Mouse (Mus musculus) hindbrain, embryonic 13.5 days (tissue): Measurements from ENCODE around the gene Macrod2. TPM values are rescaled to one million over a fixed set of nuclear protein-coding genes. Genes with fewer than 3 reads are reported as not detected.
A peak's percentile ranks its signal among the peaks of the same experiment; 100 is the strongest.

ENCODE experiments used
- ATAC-seq: fragments of 200-750 bp; cut with Nextera tagmentation; 2 replicates; pipeline ENCODE4 v1.8.0; 2017; ENCODE audit warnings: moderate TSS enrichment; ENCODE audit not compliant: low FRiP score
- H3K27ac ChIP-seq: fragments of 300-500 bp; sonication (generic); 2 replicates; pipeline ENCODE4 v1.5.1; 2015; ENCODE audit warnings: inconsistent platforms, mild to moderate bottlenecking, moderate library complexity
- H3K27me3 ChIP-seq: fragments of 300-500 bp; sonication (generic); 2 replicates; pipeline ENCODE4 v1.6.1; 2015; ENCODE audit warnings: mild to moderate bottlenecking, inconsistent platforms
- H3K36me3 ChIP-seq: fragments of 300-500 bp; sonication (generic); 2 replicates; pipeline ENCODE4 v1.6.1; 2015; ENCODE audit warnings: mild to moderate bottlenecking, inconsistent platforms
- H3K4me1 ChIP-seq: fragments of 300-500 bp; sonication (generic); replicated peaks from 2 replicates; pipeline ENCODE4 v1.6.1; 2015; ENCODE audit warnings: inconsistent platforms
- H3K4me2 ChIP-seq: fragments of 300-500 bp; sonication (generic); 2 replicates; pipeline ENCODE4 v1.6.1; 2015; ENCODE audit warnings: inconsistent platforms, mild to moderate bottlenecking, moderate library complexity
- H3K4me3 ChIP-seq: fragments of 300-500 bp; sonication (generic); 2 replicates; pipeline ENCODE4 v1.5.1; 2015; ENCODE audit warnings: mild to moderate bottlenecking, inconsistent platforms
- H3K9ac ChIP-seq: fragments of 300-500 bp; sonication (generic); 2 replicates; pipeline ENCODE4 v1.6.1; 2015; ENCODE audit warnings: mild to moderate bottlenecking, inconsistent platforms
- H3K9me3 ChIP-seq: fragments of 300-500 bp; sonication (generic); 2 replicates; pipeline ENCODE4 v1.6.1; 2016; ENCODE audit warnings: inconsistent platforms
- WGBS: fragments of 180-500 bp; shearing (Covaris S2); methylation state at CpG from one replicate; pipeline ENCODE4 v1.1.7; 2015; 5-methylcytosine and 5-hydroxymethylcytosine counted together
- polyA plus RNA-seq: library from polyadenylated mRNA; unstranded; fragments of >200 nt; fragmentation: Nextera tagmentation; extraction: Ambion mirVana; gene quantifications from 2 replicates; pipeline ENCODE4 v1.2.1, GENCODE M21; 2015

Gene Macrod2
- polyA plus RNA-seq, 1 experiment from 2014 or later: 74.7 TPM

DNA sequence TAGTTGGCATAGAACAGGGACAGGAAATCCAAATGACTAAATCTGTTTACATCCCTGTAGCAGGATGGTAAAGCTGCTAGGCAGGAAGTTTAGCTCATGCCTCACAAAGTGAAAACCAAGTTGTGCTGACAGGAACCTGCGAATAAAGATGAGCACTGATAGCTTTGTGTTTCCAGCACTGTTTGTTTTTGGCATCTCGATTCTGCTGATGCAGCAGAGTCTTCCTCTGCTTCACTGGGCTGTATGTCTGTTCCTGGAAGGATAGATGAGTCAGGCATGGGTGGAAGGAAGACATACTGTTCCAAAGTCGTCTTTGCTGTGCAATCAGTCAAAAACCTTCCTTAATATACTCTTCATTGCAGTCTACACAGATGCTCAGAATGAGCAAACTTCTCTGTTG is 942.6 kb downstream of the Macrod2 start:
- no peak overlapping the region for H3K4me3 ChIP-seq
- H3K27ac ChIP-seq: no peak overlapping the region
- H3K36me3 ChIP-seq: no peaks in the 10 kb centered on the region
- H3K9ac ChIP-seq: no peak overlapping the region
- ATAC-seq: no peak
- 74% methylated on average over 3 of the region's 3 CpGs for WGBS
- no peak overlapping the region for H3K4me2 ChIP-seq
- H3K27me3 ChIP-seq: no peaks in the 10 kb centered on the region
- H3K9me3 ChIP-seq: no peaks in the 10 kb centered on the region
- no peaks in the 10 kb centered on the region for H3K4me1 ChIP-seq

DNA sequence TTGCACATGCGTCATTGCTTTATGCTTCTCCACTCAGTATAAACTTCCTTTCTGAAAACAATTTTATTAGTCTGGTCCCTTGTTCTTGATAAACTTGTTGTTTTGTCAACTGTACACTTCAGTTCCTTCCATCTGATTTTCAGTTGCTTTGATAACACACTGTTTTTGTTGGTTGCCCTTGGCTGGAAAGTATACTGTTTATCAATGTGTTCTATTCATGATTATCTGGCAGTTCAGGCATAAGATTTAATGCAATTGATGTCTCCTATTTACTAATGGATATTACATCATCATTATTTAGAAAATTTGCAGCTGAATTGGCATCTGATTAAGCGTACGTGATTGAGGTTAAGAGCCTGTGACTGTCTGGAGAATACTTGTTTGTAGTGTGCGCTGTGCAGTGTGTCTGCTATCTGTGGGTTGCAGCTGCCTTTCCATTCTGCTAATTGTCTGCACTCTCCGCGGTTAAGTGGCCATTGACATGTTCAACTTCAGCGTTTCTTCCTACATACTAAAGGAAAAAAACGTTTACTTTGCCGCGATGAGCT is 949.0 kb downstream of the Macrod2 start:
- Histone ChIP-seq H3K9ac (no peak overlapping the region), H3K9me3 (no peaks in the 10 kb centered on the region), H3K4me1 (no peaks in the 10 kb centered on the region), H3K27ac (no peak overlapping the region), H3K4me3 (no peak overlapping the region), H3K27me3 (no peaks in the 10 kb centered on the region), H3K4me2 (no peak overlapping the region), H3K36me3 (no peaks in the 10 kb centered on the region)
- 51% methylated on average over 10 of the region's 10 CpGs for WGBS
- peak; percentile 69; the same call in 1 of the 2 replicates for ATAC-seq

DNA sequence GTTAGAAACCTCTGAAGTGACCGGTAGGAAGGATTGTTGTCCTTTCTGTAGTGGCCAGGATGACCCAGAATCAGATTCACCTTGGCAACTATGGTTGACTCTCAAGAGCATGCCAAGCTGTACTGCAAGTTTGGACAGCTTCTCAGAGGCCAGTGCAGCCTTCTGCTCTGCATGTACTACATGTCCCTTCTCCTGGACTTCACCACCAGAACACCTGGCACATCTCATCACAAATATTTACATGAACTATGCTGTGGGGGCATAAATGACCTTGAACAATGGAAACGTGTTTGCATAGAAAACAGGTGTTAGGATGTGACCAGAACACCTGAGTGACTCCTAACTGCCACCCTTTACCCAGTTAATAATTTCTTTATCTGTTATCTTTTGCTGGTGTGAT is 957.5 kb downstream of the Macrod2 start:
- H3K27ac ChIP-seq: no peak overlapping the region
- H3K9me3 ChIP-seq: no peaks in the 10 kb centered on the region
- H3K4me2 ChIP-seq: no peak overlapping the region
- H3K36me3 ChIP-seq: no peaks in the 10 kb centered on the region
- no peak for ATAC-seq
- no peak overlapping the region for H3K4me3 ChIP-seq
- 80% methylated on average over 2 of the region's 2 CpGs for WGBS
- H3K27me3 ChIP-seq: no peaks in the 10 kb centered on the region
- no peaks in the 10 kb centered on the region for H3K4me1 ChIP-seq
- H3K9ac ChIP-seq: no peak overlapping the region

DNA sequence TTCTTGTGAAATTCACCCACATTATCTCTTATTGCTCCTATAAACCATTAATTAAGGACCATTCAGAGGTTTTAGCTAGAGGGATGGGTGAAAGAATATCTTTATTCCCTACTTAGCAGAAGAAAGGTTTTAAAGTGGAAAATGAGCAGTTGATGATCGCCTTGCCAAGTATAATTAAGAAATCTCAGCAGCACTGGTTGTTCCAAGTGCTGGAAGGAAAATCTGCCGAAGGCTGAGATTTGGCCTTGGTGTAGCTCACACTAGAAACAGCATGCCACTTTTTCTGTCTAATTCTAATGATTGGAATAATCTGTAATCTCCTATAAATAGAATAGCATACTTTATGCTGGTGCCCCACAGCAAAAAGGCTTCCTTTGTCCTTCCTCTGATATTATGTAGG is 993.5 kb downstream of the Macrod2 start:
- H3K4me2 ChIP-seq: no peak overlapping the region
- no peaks in the 10 kb centered on the region for H3K27me3 ChIP-seq
- H3K9me3 ChIP-seq: no peaks in the 10 kb centered on the region
- no peak overlapping the region for H3K27ac ChIP-seq
- no peaks in the 10 kb centered on the region for H3K36me3 ChIP-seq
- no peak overlapping the region for H3K9ac ChIP-seq
- WGBS: 83% methylated on average over 2 of the region's 2 CpGs
- ATAC-seq: no peak
- no peaks in the 10 kb centered on the region for H3K4me1 ChIP-seq
- H3K4me3 ChIP-seq: no peak overlapping the region

DNA sequence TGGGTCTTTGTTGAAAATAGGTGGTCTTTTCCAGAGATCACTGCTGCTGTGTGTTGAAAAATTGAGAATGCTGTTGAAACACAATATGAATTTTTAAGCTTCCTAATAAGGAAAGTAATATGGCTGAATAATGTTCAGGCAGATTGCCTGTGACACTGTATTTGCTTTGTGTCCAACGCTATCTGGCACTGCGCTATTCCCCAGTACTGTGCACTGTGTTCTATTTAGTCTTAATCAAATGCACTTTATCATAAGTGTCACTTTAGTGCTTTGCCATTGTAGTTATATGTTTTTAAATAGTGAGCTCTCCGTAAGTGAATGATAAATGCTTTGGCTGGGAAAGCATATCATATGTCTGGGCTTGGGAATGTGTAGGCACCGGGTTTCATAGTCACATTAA is 996.1 kb downstream of the Macrod2 start:
- 78% methylated on average over 4 of the region's 4 CpGs for WGBS
- no peak overlapping the region for H3K4me3 ChIP-seq

DNA sequence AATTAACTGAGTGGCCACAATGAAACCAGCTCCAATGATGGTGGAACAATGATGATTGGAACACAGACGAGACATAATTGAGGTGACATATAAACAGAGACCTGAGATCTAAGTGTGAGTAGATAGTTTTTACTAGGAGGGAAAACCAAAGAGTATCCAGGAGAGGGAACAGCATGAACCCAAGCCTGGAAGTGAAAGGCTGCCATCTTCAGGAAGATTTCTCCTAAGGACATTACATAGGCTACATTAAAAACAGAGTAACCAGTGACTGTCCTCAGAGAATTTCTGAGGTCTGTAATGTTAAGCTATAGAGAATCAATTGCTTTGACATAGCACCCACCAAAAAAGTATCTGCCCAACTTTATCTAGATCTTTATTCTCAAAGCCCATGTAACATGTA is 999.7 kb downstream of the Macrod2 start:
- Histone ChIP-seq H3K27me3 (no peaks in the 10 kb centered on the region), H3K27ac (no peak overlapping the region), H3K9ac (no peak overlapping the region), H3K4me3 (no peak overlapping the region), H3K4me2 (no peak overlapping the region), H3K36me3 (no peaks in the 10 kb centered on the region), H3K4me1 (no peaks in the 10 kb centered on the region), H3K9me3 (no peaks in the 10 kb centered on the region)
- 60% methylated on average over 1 of the region's 1 CpGs for WGBS
- no peak for ATAC-seq

More for the DNA sequence above, 996.1 kb downstream of the Macrod2 start:
- no peaks in the 10 kb centered on the region for H3K9me3 ChIP-seq
- H3K36me3 ChIP-seq: no peaks in the 10 kb centered on the region
- H3K4me1 ChIP-seq: no peaks in the 10 kb centered on the region
- H3K27me3 ChIP-seq: no peaks in the 10 kb centered on the region
- ATAC-seq: no peak
- no peak overlapping the region for H3K27ac ChIP-seq
- no peak overlapping the region for H3K9ac ChIP-seq
- no peak overlapping the region for H3K4me2 ChIP-seq

DNA sequence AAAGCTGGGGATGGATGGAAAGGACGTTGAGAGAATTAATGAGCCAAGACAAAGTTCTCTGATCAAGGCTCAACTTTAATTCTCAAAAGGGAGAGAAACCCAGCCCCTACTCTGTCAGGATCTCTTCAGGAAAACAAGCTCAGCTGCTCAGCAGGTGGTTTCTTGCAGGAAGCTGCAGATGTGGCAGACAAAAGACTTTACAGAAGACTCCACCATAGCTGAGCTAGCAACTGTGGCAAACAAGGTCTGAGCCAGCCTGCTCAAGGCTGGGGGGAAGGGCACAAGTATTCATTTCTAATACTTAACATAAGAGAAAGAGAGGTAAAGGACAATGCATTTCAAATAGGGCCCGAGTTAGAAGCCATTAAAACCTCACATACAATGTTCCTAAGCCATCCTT is 1013.7 kb downstream of the Macrod2 start:
- no peaks in the 10 kb centered on the region for H3K9me3 ChIP-seq
- H3K9ac ChIP-seq: no peak overlapping the region
- H3K4me1 ChIP-seq: no peaks in the 10 kb centered on the region
- H3K4me2 ChIP-seq: no peak overlapping the region
- no peaks in the 10 kb centered on the region for H3K36me3 ChIP-seq
- H3K27me3 ChIP-seq: no peaks in the 10 kb centered on the region
- WGBS: 6% methylated on average over 2 of the region's 2 CpGs
- ATAC-seq: no peak
- no peak overlapping the region for H3K4me3 ChIP-seq
- no peak overlapping the region for H3K27ac ChIP-seq

DNA sequence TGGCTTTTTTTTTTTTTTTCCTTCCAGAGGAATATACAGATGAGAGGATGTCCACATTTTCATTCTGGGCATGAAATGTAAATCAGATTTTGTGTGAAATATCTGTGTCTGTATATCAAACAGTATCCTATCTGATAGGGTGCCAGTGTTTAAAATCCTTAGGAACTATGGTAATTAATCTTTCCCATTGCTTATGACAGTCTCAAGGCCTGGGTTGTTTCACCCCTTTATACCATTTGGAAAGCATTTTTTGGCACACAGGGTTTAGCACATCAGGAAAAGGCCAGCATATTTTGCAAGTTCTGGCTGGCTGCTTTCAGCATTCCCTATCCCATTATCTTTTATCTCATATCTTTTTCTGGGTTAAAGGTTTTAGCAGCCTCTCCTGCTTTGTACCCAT is 1021.3 kb downstream of the Macrod2 start:
- peaks cover 9% of the 10 kb centered on the region for H3K4me1 ChIP-seq
- H3K27ac ChIP-seq: peak overlapping the region; percentile 1; the same call in 1 of the 2 replicates
- no peak overlapping the region for H3K4me3 ChIP-seq
- no peak for ATAC-seq
- H3K9me3 ChIP-seq: no peaks in the 10 kb centered on the region
- no peaks in the 10 kb centered on the region for H3K27me3 ChIP-seq
- H3K4me2 ChIP-seq: no peak overlapping the region
- no peaks in the 10 kb centered on the region for H3K36me3 ChIP-seq
- no peak overlapping the region for H3K9ac ChIP-seq

DNA sequence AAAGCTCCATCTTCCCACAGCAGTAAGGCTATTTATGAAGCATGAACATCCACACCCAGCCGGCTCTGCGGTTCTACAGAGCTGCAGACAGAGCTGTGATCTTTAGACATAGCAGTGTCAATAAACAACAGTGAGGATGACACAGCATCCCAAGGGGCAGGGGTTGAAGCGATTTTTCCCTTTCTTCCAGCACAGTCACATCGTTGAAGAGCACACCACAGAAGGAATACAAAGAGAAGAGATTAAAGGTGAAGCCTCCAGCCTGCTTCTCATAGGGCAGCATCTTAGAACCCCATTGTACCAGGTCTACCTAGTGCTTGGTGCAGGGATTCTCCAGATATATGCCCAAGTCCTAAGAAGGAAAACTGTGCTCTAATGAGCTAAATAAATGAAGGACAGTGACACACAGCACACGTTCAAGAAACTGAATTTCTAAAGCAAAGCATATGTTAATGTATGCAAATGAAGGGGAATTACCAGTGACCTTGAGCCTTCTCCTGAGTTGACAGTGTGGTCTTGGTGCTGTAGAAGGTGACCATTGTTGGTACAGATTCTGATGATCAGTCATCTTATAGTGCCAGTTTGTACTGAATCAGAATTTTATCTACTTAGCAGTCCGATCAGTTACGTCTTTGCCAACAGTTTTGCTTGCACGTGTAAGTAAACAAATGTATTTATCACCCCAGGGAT is 1021.9 kb downstream of the Macrod2 start:
- no peaks in the 10 kb centered on the region for H3K9me3 ChIP-seq
- H3K4me2 ChIP-seq: no peak overlapping the region
- H3K9ac ChIP-seq: no peak overlapping the region
- no peaks in the 10 kb centered on the region for H3K36me3 ChIP-seq
- WGBS: 36% methylated on average over 8 of the region's 8 CpGs
- no peak overlapping the region for H3K4me3 ChIP-seq
- H3K27me3 ChIP-seq: no peaks in the 10 kb centered on the region
- H3K4me1 ChIP-seq: peaks cover 9% of the 10 kb centered on the region
- H3K27ac ChIP-seq: peak overlapping the region; percentile 1; the same call in 1 of the 2 replicates
- peak; percentile 61; the same call in 1 of the 2 replicates for ATAC-seq

DNA sequence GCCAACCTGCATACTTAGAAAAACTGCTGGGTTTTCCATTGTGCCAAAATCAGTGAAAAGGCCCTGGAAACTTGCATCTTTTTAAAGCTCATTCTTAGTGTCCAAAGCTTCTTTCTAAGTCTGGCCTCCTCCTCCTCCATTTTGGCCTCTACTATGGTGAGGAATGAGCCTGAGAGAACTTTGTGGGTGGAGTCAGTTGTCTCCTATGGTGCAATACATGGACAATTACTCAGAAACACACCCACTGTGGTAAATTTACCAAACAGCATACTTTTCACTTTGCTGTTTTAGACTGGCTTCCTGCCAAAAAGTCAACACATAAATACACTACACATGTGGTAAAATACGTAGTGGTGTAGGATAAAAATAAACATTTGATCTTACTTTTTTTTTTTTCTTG is 1024.7 kb downstream of the Macrod2 start:
- Histone ChIP-seq H3K4me3 (no peak overlapping the region), H3K9me3 (no peaks in the 10 kb centered on the region), H3K27me3 (no peaks in the 10 kb centered on the region), H3K4me1 (peaks cover 9% of the 10 kb centered on the region), H3K36me3 (no peaks in the 10 kb centered on the region), H3K9ac (no peak overlapping the region), H3K4me2 (no peak overlapping the region), H3K27ac (no peak overlapping the region)
- no peak for ATAC-seq
- WGBS: 79% methylated on average over 1 of the region's 1 CpGs

DNA sequence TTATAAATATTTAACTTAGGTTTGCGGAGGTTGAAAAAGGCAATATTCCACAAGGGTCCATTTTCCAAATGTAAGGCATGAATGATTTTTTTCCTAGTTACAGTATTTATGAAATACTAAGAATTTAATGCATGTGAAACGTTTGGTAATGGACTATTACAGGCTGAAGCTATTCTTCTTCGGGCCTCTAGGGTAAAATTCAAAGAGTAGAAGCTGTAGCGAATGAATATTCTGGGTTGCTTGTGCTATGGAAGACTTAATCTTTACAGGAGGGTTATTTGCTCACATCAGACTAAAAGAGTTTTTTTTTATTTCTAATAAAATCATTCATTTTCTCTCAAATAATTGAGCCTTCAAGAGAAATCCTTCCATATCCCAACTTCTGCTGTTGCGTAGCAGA is 1039.0 kb downstream of the Macrod2 start:
- H3K4me3 ChIP-seq: no peak overlapping the region
- no peak for ATAC-seq
- peaks cover 11% of the 10 kb centered on the region for H3K4me1 ChIP-seq
- no peaks in the 10 kb centered on the region for H3K27me3 ChIP-seq
- no peak overlapping the region for H3K9ac ChIP-seq
- H3K4me2 ChIP-seq: no peak overlapping the region
- no peak overlapping the region for H3K27ac ChIP-seq
- no peaks in the 10 kb centered on the region for H3K36me3 ChIP-seq
- H3K9me3 ChIP-seq: no peaks in the 10 kb centered on the region
- WGBS: 79% methylated on average over 5 of the region's 5 CpGs

DNA sequence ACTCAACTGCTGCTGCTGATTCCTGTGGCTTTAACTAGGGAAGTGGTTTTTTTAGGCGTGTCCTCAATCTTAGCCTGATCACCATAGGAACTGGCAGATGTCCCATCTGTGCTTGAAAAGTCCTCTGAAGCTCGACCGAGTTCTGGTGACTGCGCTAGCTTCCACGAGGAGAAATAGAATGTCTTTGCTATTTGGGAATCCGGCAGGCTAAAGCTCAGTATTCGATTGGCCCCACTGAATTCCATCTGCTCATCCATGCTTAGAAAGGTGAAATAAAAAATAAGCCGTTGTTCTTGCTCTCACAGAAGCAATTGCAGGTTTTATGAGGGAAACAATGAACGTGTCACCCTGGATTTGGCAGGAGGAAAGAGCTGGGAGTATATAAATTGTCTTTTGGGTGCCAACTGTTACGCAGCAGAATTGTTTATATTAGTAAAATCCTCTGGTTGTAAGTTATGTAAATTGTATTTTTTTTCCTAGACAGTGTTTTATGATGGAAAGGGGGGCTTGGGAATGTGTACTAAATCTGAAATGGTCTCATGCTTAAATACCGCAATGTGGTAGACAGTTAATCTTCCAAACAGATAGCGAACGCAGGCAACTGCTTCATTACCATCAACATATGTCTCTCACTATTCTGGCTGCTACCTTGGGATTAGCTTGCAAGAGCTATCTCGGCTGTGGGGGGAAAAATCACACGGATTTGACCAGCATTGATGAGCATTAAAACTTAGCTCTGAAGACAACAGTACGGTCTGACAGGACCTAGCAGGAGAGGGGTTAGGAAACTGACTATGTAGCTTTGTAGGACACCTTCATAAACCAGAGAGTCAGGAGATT is 1039.8 kb downstream of the Macrod2 start:
- ATAC-seq: no peak
- Histone ChIP-seq H3K4me1 (peaks cover 11% of the 10 kb centered on the region), H3K4me3 (no peak overlapping the region), H3K4me2 (no peak overlapping the region), H3K36me3 (no peaks in the 10 kb centered on the region), H3K9me3 (no peaks in the 10 kb centered on the region), H3K9ac (no peak overlapping the region), H3K27ac (no peak overlapping the region), H3K27me3 (no peaks in the 10 kb centered on the region)
- 58% methylated on average over 16 of the region's 16 CpGs for WGBS
